Mouse (Mus musculus) liver, embryonic 14.5 days (tissue): ENCODE data around the gene Kctd7. TPM values are rescaled to one million over a fixed set of nuclear protein-coding genes. Genes with fewer than 3 reads are reported as not detected.

Experiments
- ATAC-seq: fragments of 200-750 bp; cut with Nextera tagmentation; 2 replicates; pipeline ENCODE4 v1.8.0; 2017; ENCODE audit warnings: moderate number of reproducible peaks, mild to moderate bottlenecking, moderate library complexity; ENCODE audit not compliant: insufficient read depth
- DNase-seq, 3 experiments: peaks; one replicate each; pipeline ENCODE4 v3.0.0-alpha.2; 2012 to 2013; ENCODE audit warnings: low read depth in 3 of 3, low spot score in 3 of 3
- H3K27ac ChIP-seq: fragments of 300-500 bp; sonication (generic); 2 replicates; pipeline ENCODE4 v1.5.1; 2014; ENCODE audit warnings: moderate library complexity, mild to moderate bottlenecking, control low read depth, inconsistent platforms
- H3K27me3 ChIP-seq: fragments of 300-500 bp; sonication (generic); 2 replicates; pipeline ENCODE4 v1.6.1; 2014; ENCODE audit warnings: mild to moderate bottlenecking, low read length, moderate library complexity; ENCODE audit not compliant: control insufficient read depth, insufficient read depth
- H3K36me3 ChIP-seq: fragments of 300-500 bp; sonication (generic); replicated peaks from 2 replicates; pipeline ENCODE4 v1.6.1; 2014; ENCODE audit warnings: low read depth; ENCODE audit not compliant: control insufficient read depth, insufficient read depth
- H3K4me1 ChIP-seq, 2 experiments: fragments of 200-500 bp in 1 of 2; fragments of 300-500 bp in 1 of 2; sonication (generic) in 1 of 2; replicated peaks; 2 replicates each; pipeline ENCODE4 v1.6.1; 2012 to 2014; ENCODE audit warnings: antibody characterized with exemption in 1 of 2, inconsistent platforms in 1 of 2, low read length in 1 of 2; ENCODE audit not compliant: control insufficient read depth in 2 of 2, insufficient read depth in 2 of 2
- H3K4me2 ChIP-seq: fragments of 300-500 bp; sonication (generic); 2 replicates; pipeline ENCODE4 v1.6.1; 2014; ENCODE audit warnings: low read depth, mild to moderate bottlenecking, control low read depth, moderate library complexity
- H3K4me3 ChIP-seq, 2 experiments: fragments of 200-500 bp in 1 of 2; fragments of 300-500 bp in 1 of 2; sonication (generic) in 1 of 2; 2 replicates each; pipeline ENCODE4 v1.5.1; 2012 to 2014; ENCODE audit warnings: low read depth in 2 of 2, low read length in 2 of 2, mild to moderate bottlenecking in 2 of 2, control low read depth in 1 of 2, inconsistent platforms in 1 of 2, moderate library complexity in 1 of 2; ENCODE audit not compliant: insufficient read depth in 1 of 2
- H3K9ac ChIP-seq: fragments of 300-500 bp; sonication (generic); replicated peaks from 2 replicates; pipeline ENCODE4 v1.6.1; 2014; ENCODE audit warnings: mild to moderate bottlenecking, control low read depth, moderate library complexity
- H3K9me3 ChIP-seq: fragments of 300-500 bp; sonication (generic); 2 replicates; pipeline ENCODE4 v1.6.1; 2016; ENCODE audit warnings: low read length, mixed read lengths; ENCODE audit not compliant: control insufficient read depth
- CTCF ChIP-seq: IDR thresholded peaks from 2 replicates; pipeline ENCODE4 v1.5.1; 2016; ENCODE audit warnings: antibody characterized with exemption, low read depth, control low read depth
- EP300 ChIP-seq: IDR thresholded peaks from 2 replicates; pipeline ENCODE4 v1.6.1; 2016; ENCODE audit warnings: antibody characterized with exemption, low read depth
- WGBS: fragments of 180-500 bp; shearing (Covaris S2); extraction: QIAGEN DNeasy Blood & Tissue Kit; methylation state at CpG from one replicate; pipeline ENCODE4 v1.1.7; 2014; ENCODE audit not compliant: insufficient replicate concordance; 5-methylcytosine and 5-hydroxymethylcytosine counted together
- polyA plus RNA-seq, 2 experiments: library from polyadenylated mRNA; depleted of rRNA in 1 of 2; stranded (reverse) in 1 of 2; unstranded in 1 of 2; fragments of >200 nt; fragmentation: Nextera tagmentation in 1 of 2; extraction: Ambion mirVana in 1 of 2; gene quantifications; 2 replicates each; pipeline versions ENCODE4 v1.2.1 to v1.2.3; 2012 to 2014

The Kctd7 gene
- polyA plus RNA-seq, 2 experiments, result 3.6 to 3.8 TPM

GRCm38 (mm10) chr5:130185312-130185711, 40.7 kb downstream of the Kctd7 start:
- TF ChIP-seq EP300, result no peak
- ATAC-seq, result no peak
- 81% methylated on average over 6 of the region's 6 CpGs for WGBS
- Histone ChIP-seq H3K4me1 (peaks cover 22 to 34% of the 10 kb centered on the region in 2 experiments), H3K4me2 (no peak overlapping the region), H3K9ac (no peak overlapping the region), H3K36me3 (peaks cover 25% of the 10 kb centered on the region), H3K4me3 (no peak overlapping the region), H3K27ac (no peak overlapping the region), H3K27me3 (no peaks in the 10 kb centered on the region), H3K9me3 (no peaks in the 10 kb centered on the region)
- DNase-seq, result no peak

- no peak overlapping the region for H3K27ac ChIP-seq
- peak; percentile 56 for ATAC-seq
- H3K4me3 ChIP-seq, result no peak overlapping the region
- H3K4me2 ChIP-seq, result no peak overlapping the region
- H3K4me1 ChIP-seq, result peaks cover 22 to 31% of the 10 kb centered on the region in 2 experiments
- peaks cover 43% of the 10 kb centered on the region for H3K36me3 ChIP-seq
- WGBS, result 62% methylated on average over 7 of the region's 7 CpGs
- no peak overlapping the region for H3K9ac ChIP-seq
- DNase-seq, result no peak
- TF ChIP-seq CTCF (no peak), EP300 (no peak)
- H3K9me3 ChIP-seq, result no peaks in the 10 kb centered on the region
- H3K27me3 ChIP-seq, result no peaks in the 10 kb centered on the region
Observed at GRCm38 (mm10) chr5:130187383-130187782, 42.7 kb downstream of the Kctd7 start.

GRCm38 (mm10) chr5:130190909-130191308, 46.2 kb downstream of the Kctd7 start:
- peaks cover 3 to 10% of the 10 kb centered on the region in 2 experiments; a peak in 2 of 4 replicates for H3K4me1 ChIP-seq
- H3K36me3 ChIP-seq, result peaks cover 57% of the 10 kb centered on the region
- WGBS, result 88% methylated on average over 6 of the region's 6 CpGs
- H3K9ac ChIP-seq, result no peak overlapping the region
- no peak overlapping the region for H3K4me2 ChIP-seq
- DNase-seq, result no peak
- ATAC-seq, result no peak
- H3K27ac ChIP-seq, result no peak overlapping the region
- no peak overlapping the region for H3K4me3 ChIP-seq
- TF ChIP-seq CTCF, result no peak
- TF ChIP-seq EP300, result no peak
- H3K27me3 ChIP-seq, result no peaks in the 10 kb centered on the region
- H3K9me3 ChIP-seq, result no peaks in the 10 kb centered on the region

DNA sequence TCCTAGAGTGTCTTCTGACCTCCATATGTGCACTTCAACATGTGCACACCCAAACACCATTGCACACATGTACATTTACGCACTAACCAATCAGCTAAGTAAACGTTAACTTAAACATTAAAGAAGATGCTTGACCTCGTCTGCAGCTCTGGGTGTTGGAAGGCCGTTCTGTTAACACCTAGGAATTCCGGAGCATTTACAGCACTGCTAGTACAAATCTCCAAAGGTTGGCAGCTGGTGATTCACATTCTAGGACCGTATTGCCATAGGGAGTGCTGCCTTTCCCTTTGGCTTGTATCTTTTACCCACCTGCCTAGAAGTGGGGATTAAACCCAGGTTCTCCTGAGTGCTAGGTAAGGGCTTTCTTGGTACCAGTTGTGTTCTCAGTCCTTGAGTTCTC, 47.2 kb downstream of the Kctd7 start:
- H3K4me2 ChIP-seq, result no peak overlapping the region
- H3K27me3 ChIP-seq, result no peaks in the 10 kb centered on the region
- ATAC-seq (no peak), DNase-seq (no peak)
- peaks cover 3 to 6% of the 10 kb centered on the region in 2 experiments; a peak in 2 of 4 replicates for H3K4me1 ChIP-seq
- H3K9me3 ChIP-seq, result no peaks in the 10 kb centered on the region
- no peak overlapping the region for H3K4me3 ChIP-seq
- no peak overlapping the region for H3K27ac ChIP-seq
- TF ChIP-seq EP300, result no peak
- no peak for TF ChIP-seq CTCF
- H3K36me3 ChIP-seq, result peaks cover 57% of the 10 kb centered on the region
- WGBS, result 88% methylated on average over 6 of the region's 6 CpGs
- no peak overlapping the region for H3K9ac ChIP-seq

GRCm38 (mm10) chr5:130192356-130192944, 47.8 kb downstream of the Kctd7 start:
- H3K27me3 ChIP-seq, result no peaks in the 10 kb centered on the region
- H3K9me3 ChIP-seq, result no peaks in the 10 kb centered on the region
- no peak overlapping the region for H3K27ac ChIP-seq
- H3K4me3 ChIP-seq, result no peak overlapping the region
- no peak overlapping the region for H3K4me2 ChIP-seq
- peaks cover under 1 to 3% of the 10 kb centered on the region in 2 experiments; a peak in 2 of 4 replicates for H3K4me1 ChIP-seq
- ATAC-seq (no peak), DNase-seq (no peak)
- H3K36me3 ChIP-seq, result peaks cover 59% of the 10 kb centered on the region
- WGBS, result 87% methylated on average over 2 of the region's 2 CpGs
- TF ChIP-seq EP300 (no peak), CTCF (no peak)
- no peak overlapping the region for H3K9ac ChIP-seq
